In the genomic region with DNA sequence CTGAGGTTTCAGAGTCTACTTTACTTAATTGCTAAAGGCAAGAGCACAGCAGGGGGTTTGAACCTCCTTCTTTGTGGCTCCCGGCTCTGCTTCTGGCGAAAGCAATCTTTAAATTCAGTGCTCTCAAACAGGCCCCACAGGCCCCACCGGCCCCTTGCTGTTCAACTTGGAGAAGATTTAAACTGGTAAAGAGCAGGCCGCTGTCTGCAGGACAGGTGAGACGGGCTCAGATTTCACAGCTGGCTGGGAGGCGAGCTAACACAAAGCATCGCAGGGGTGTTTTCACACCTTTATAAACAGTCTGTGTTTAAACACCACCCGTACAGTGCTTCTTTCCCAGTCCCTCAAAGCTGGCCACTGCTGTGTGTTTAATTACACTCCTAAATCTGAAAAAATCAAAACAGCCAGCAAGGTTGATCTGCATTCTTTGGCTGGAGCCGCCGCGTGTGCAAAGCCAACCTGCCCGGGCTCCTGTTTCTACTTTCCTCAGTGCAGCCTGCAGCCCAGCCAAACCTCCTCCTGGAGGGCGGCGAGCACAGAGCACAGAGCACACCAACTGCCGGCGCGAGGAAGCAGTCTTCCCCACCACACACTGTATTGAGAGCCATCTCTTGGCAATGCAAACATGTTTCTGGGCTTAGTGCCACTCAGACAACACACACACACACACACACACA, we compare ENCODE assay signal across 8 mouse cellular contexts.
DNase-seq lines count a peak whose midpoint lies in the region; ATAC-seq lines count a peak whose summit lies in the region.

No protein-coding gene starts in this region.

- DNase-seq in ZHBTc4 (ENCODE audit: low read depth, low spot score): peak; percentile 96
- DNase-seq in gastrocnemius, postnatal 4 days (ENCODE audit: low spot score in 2 of 2): peak; percentile 31 to 66
- DNase-seq in left cerebral cortex, adult 11 months (ENCODE audit: low spot score): peak; percentile 59
- DNase-seq in lung, postnatal 14 days: peak; percentile 82
- DNase-seq in right cerebral cortex, adult 2 months (ENCODE audit: low spot score in 2 of 2): peak; percentile 68 to 75

- peak; percentile 72 for ATAC-seq in common myeloid progenitor, adult 5-6 weeks (replicated peaks; ENCODE audit: low read depth, poor library complexity, severe bottlenecking)
- ATAC-seq in inflammation-experienced regulatory T-cells, adult 6 months: peak; percentile 66
- no peak for ATAC-seq in monocyte, adult 5-6 weeks (replicated peaks; ENCODE audit: insufficient number of reproducible peaks, low FRiP score, low TSS enrichment, poor library complexity, severe bottlenecking)
